Mouse (Mus musculus) monocyte, adult 5-6 weeks (primary cell): ENCODE measurements around the gene 4933406M09Rik. TPM values are rescaled to one million over a fixed set of nuclear protein-coding genes. Genes with fewer than 3 reads are reported as not detected.

Experiments
- ATAC-seq: fragments of 153-309, 156-312 bp; replicated peaks from 2 replicates; pipeline ENCODE4 v1.8.0; 2017; ENCODE audit warnings: mild to moderate bottlenecking; ENCODE audit not compliant: low TSS enrichment, insufficient number of reproducible peaks, severe bottlenecking, poor library complexity, low FRiP score
- total RNA-seq: library from RNA; stranded (forward); fragments of 200-1000, 200-491, 200-594 nt; gene quantifications from 3 replicates; pipeline ENCODE4 v1.2.3, GENCODE M21; 2017

Gene 4933406M09Rik
- total RNA-seq, 1 experiment from 2014 or later, result not detected

- ATAC-seq, result no peak
Measured at GRCm38 (mm10) chr1:134365491-134365890, 20.2 kb upstream of the 4933406M09Rik start.

- ATAC-seq, result peak; percentile 53; the same call in 1 of the 2 replicates
Measured at GRCm38 (mm10) chr1:134368777-134369337, 16.9 kb upstream of the 4933406M09Rik start.

GRCm38 (mm10) chr1:134374124-134374523 is 11.6 kb upstream of the 4933406M09Rik start:
- ATAC-seq, result no peak

- no peak for ATAC-seq
Measured at GRCm38 (mm10) chr1:134381051-134381450, 4.7 kb upstream of the 4933406M09Rik start.

- ATAC-seq, result no peak
Measured at GRCm38 (mm10) chr1:134381795-134382625, 3.7 kb upstream of the 4933406M09Rik start.

GRCm38 (mm10) chr1:134384581-134384980 is 1.2 kb upstream of the 4933406M09Rik start:
- no peak for ATAC-seq

- no peak for ATAC-seq
Measured at GRCm38 (mm10) chr1:134385176-134385575, 564 bp upstream of the 4933406M09Rik start.

- ATAC-seq, result no peak
Measured at GRCm38 (mm10) chr1:134393827-134394226, 8.1 kb downstream of the 4933406M09Rik start.

GRCm38 (mm10) chr1:134398210-134398609 is 12.5 kb downstream of the 4933406M09Rik start:
- no peak for ATAC-seq

GRCm38 (mm10) chr1:134399735-134400134 is 14.0 kb downstream of the 4933406M09Rik start:
- ATAC-seq, result 0 out of 2 replicates have a peak, but pooled peaks have one; percentile 35

- ATAC-seq, result peak; percentile 85
Measured at GRCm38 (mm10) chr1:134405509-134406413, 20.0 kb downstream of the 4933406M09Rik start, which contains the start of gene Cyb5r1. Gene Cyb5r1 (plus strand): TSS chr1:134405559.

GRCm38 (mm10) chr1:134406414-134406771 is 20.7 kb downstream of the 4933406M09Rik start:
- ATAC-seq, result peak; percentile 7; the same call in 1 of the 2 replicates

- ATAC-seq, result no peak
Measured at GRCm38 (mm10) chr1:134408080-134408479, 22.3 kb downstream of the 4933406M09Rik start.

- ATAC-seq, result no peak
Measured at GRCm38 (mm10) chr1:134411706-134412629, 26.2 kb downstream of the 4933406M09Rik start.

GRCm38 (mm10) chr1:134414038-134414437 is 28.3 kb downstream of the 4933406M09Rik start:
- ATAC-seq, result no peak

- 0 out of 2 replicates have a peak, but pooled peaks have one; percentile 27 for ATAC-seq
Measured at GRCm38 (mm10) chr1:134414501-134415167, 28.9 kb downstream of the 4933406M09Rik start.

- peak; percentile 84 for ATAC-seq
Measured at GRCm38 (mm10) chr1:134415168-134415831, 29.6 kb downstream of the 4933406M09Rik start, which contains the start of gene Adipor1. Gene Adipor1 (plus strand): TSS chr1:134415378.
